Mouse (Mus musculus): Measurements from ENCODE around the gene Snap91.

- TF ChIP-seq CTCF (IDR thresholded peaks at IDR 0.05; ENCODE audit: borderline replicate concordance, extremely low read depth, insufficient read depth, insufficient read length), result no peak
- TF ChIP-seq POLR2A (IDR thresholded peaks at IDR 0.05; ENCODE audit: borderline replicate concordance, extremely low read depth, insufficient read depth, insufficient read length, poor library complexity, severe bottlenecking), result no peak
These were observed 61.1 kb downstream of the Snap91 start for GRCm38 (mm10) chr9:86819366-86819765.
